Mouse (Mus musculus) ovary, adult 18-20 months (tissue): Measurements from ENCODE around the gene Rnf157.

Experiments used
- DNase-seq: peaks from one replicate; pipeline ENCODE4 v3.0.0; 2022; ENCODE audit warnings: low spot score, mixed read lengths

Rnf157 gene

GRCm38 (mm10) chr11:116298621-116299020 lies 114.2 kb downstream of the Rnf157 start:
- DNase-seq = no peak

GRCm38 (mm10) chr11:116298221-116298620 lies 114.6 kb downstream of the Rnf157 start:
- no peak for DNase-seq

DNA sequence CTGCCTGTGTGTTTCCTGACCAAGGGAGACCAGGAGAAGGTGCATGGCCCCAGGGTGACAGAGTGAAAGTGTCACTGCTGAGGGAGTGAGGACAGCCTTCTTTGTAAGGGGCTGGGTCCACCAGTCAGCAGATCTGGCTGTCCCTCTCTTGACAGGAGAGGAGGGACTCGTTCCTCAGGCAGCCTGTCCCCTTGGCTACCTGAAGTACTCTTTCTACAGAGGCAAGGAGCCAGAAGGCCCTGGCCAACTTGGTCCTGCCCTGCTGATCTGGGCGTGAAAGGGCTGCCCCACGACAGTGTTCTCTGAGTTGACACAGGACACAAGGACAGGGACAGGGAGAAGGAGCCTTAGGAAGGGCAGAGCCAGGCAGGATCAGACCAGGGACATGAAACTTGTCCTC lies 115.8 kb downstream of the Rnf157 start:
- no peak for DNase-seq

DNA sequence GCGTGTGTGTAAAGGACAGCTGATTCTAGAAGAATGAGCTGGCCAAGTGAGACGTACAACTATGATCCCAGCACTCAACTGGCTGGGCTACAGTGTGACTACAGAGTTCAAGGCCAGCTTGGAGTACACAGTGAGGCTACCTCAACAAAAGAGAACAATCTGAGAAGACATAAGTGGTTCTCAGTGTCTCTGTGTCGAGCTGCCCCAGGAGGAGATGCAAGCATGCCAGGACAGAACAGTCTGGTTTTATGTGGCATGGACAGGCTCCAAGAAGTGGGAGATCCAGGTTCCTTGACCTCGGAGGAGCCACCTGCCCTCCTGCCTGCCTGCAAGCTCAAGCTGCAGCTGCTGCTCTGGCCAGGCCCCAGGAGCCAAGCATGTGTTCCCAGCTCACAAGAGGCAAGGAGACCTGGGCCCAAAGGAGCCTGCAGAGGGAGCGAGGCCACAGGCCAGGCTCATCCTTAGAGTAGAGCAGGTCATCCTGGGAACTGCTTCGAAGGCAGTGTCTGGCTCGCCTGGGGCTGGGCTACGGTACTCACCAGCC lies 116.6 kb downstream of the Rnf157 start:
- DNase-seq = peak; percentile 43

- DNase-seq = no peak
Observed at GRCm38 (mm10) chr11:116294319-116294718, 118.5 kb downstream of the Rnf157 start.

GRCm38 (mm10) chr11:116293538-116294137 lies 119.2 kb downstream of the Rnf157 start:
- DNase-seq = no peak

- DNase-seq = no peak
Observed at GRCm38 (mm10) chr11:116292401-116292800, 120.4 kb downstream of the Rnf157 start.

GRCm38 (mm10) chr11:116290556-116290955 lies 122.3 kb downstream of the Rnf157 start:
- DNase-seq = no peak

GRCm38 (mm10) chr11:116287351-116287750 lies 125.5 kb downstream of the Rnf157 start:
- no peak for DNase-seq
